Mouse (Mus musculus) ES-Bruce4 (cell line): ENCODE measurements around the gene Rxrg. TPM values are rescaled to one million over a fixed set of nuclear protein-coding genes. Genes with fewer than 3 reads are reported as not detected.
A peak's percentile ranks its signal among the peaks of the same experiment; 100 is the strongest.

Experiments
- H3K27ac ChIP-seq: 2 replicates; pipeline ENCODE4 v1.5.1; 2012; ENCODE audit warnings: low read length, inconsistent platforms; ENCODE audit not compliant: insufficient read depth
- H3K27me3 ChIP-seq: 2 replicates; pipeline ENCODE4 v1.6.1; 2012; ENCODE audit warnings: mild to moderate bottlenecking, low read length, inconsistent platforms; ENCODE audit not compliant: control insufficient read depth, poor library complexity, insufficient read depth, severe bottlenecking
- H3K36me3 ChIP-seq: 2 replicates; pipeline ENCODE4 v1.6.1; 2012; ENCODE audit warnings: inconsistent platforms, mild to moderate bottlenecking, low read length, moderate library complexity; ENCODE audit not compliant: control insufficient read depth, poor library complexity, insufficient read depth, severe bottlenecking
- H3K4me1 ChIP-seq: one replicate; pipeline ENCODE4 v1.8.1; 2011; ENCODE audit warnings: low read length; ENCODE audit not compliant: control insufficient read depth, insufficient read depth
- H3K4me3 ChIP-seq: 2 replicates; pipeline ENCODE4 v1.5.1; 2011; ENCODE audit warnings: low read depth, mild to moderate bottlenecking, low read length
- H3K9ac ChIP-seq: 2 replicates; pipeline ENCODE4 v1.6.1; 2012; ENCODE audit warnings: low read depth, mild to moderate bottlenecking, inconsistent platforms; ENCODE audit not compliant: poor library complexity, severe bottlenecking
- H3K9me3 ChIP-seq: replicated peaks from 2 replicates; pipeline ENCODE4 v1.6.1; 2012; ENCODE audit warnings: mild to moderate bottlenecking, low read length, inconsistent platforms; ENCODE audit not compliant: control insufficient read depth, poor library complexity, insufficient read depth, severe bottlenecking
- CTCF ChIP-seq: IDR thresholded peaks from one replicate; pipeline ENCODE4 v1.8.1; 2011; ENCODE audit warnings: low read depth, low read length
- EP300 ChIP-seq: IDR thresholded peaks from 2 replicates; pipeline ENCODE4 v1.6.1; 2011; ENCODE audit warnings: low read depth, low read length; ENCODE audit not compliant: insufficient read depth
- POLR2A ChIP-seq: IDR thresholded peaks from one replicate; pipeline ENCODE4 v1.8.1; 2011; ENCODE audit warnings: low read length; ENCODE audit not compliant: insufficient read depth
- polyA plus RNA-seq: library from polyadenylated mRNA; stranded (reverse); fragments of >200 nt; gene quantifications from 2 replicates; pipeline ENCODE4 v1.2.4, GENCODE M21; 2011; ENCODE audit warnings: low read depth; ENCODE audit not compliant: missing spikeins, insufficient read depth, insufficient read length

The Rxrg gene
- polyA plus RNA-seq, 1 experiment = not detected

DNA sequence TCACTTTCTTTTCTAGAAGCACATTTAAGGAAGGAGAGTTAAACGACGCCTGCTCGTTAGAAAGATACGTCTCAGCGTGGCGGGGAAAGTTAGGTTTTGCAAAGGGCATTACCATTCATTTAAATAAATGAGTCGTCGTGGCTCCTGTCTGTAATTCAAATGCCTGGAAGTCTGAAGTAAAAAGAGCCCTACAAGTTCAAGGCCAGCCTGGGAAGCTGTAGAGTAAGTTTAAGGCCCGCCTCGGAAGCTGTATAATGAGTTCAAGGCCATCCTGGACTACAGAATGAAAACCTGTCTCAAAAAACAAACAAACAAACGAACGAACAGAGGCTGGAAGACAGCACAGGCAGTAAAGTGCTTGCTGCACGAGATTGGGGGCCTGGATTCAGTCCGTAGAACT lies 18.9 kb downstream of the Rxrg start:
- no peak overlapping the region for H3K27ac ChIP-seq
- no peaks in the 10 kb centered on the region for H3K36me3 ChIP-seq
- no peaks in the 10 kb centered on the region for H3K4me1 ChIP-seq
- TF ChIP-seq CTCF = no peak
- no peak for TF ChIP-seq POLR2A
- TF ChIP-seq EP300 = no peak
- H3K9ac ChIP-seq = no peak overlapping the region
- H3K9me3 ChIP-seq = no peaks in the 10 kb centered on the region
- H3K27me3 ChIP-seq = no peaks in the 10 kb centered on the region
- H3K4me3 ChIP-seq = no peak overlapping the region

DNA sequence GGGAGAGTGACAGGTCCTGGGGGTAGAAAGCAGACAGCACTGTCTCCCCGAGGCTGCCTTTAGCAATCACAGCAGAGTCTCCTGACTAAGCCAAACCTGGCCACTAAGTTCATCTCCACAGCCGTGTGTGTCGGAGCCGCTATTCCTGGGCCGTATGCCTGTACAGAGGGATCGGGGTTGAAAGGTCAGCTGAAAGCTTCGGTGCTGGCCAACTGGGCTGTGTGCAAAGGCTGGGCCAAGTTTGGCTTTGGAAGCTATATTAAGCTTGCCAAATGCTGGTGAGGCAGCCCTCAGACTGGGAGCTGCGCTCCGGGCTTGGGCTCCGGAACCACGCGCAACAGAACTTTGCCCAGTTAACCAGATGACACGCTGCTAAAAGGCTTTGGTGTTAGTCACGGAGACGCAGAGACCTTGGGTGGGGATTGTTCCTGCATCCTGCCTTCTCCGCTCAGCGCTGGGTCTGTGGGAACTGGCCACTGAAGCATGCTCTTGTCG lies 19.9 kb downstream of the Rxrg start:
- Histone ChIP-seq H3K27ac (no peak overlapping the region), H3K9ac (no peak overlapping the region), H3K4me3 (no peak overlapping the region), H3K27me3 (no peaks in the 10 kb centered on the region), H3K4me1 (no peaks in the 10 kb centered on the region), H3K36me3 (no peaks in the 10 kb centered on the region), H3K9me3 (no peaks in the 10 kb centered on the region)
- no peak for TF ChIP-seq CTCF
- no peak for TF ChIP-seq POLR2A
- TF ChIP-seq EP300 = no peak

DNA sequence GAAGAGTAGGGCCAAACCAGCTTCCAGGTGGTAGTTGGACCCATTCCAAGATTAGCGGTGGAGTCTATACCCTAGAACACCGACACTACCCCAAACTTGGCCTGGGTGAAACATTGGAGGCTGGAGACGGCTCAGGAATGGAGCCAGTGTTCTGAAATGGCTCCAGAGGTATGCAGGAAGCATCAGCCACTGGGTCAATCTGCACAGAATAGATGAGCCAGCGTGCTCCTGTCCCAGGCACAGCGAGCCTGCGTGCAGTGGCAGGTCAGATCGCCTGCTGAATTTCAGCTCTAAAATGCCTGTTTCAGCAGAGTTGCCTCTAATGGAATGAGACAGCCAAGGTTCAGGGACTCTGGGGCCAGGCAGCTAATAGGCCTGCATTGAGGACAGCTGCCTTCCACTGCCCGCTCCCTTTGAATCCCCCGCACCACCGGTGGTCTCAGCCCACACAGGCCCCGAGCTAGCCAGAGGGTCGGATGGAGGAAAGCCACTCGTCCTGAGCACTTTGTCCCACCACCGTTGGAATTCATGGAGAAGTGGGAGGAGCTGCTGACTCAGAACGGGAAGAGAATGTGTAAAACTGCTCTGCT lies 22.1 kb downstream of the Rxrg start:
- Histone ChIP-seq H3K36me3 (no peaks in the 10 kb centered on the region), H3K9ac (no peak overlapping the region), H3K27ac (no peak overlapping the region), H3K9me3 (no peaks in the 10 kb centered on the region), H3K27me3 (no peaks in the 10 kb centered on the region), H3K4me3 (peak overlapping the region; percentile 23), H3K4me1 (no peaks in the 10 kb centered on the region)
- TF ChIP-seq EP300 (no peak), CTCF (no peak), POLR2A (no peak)

DNA sequence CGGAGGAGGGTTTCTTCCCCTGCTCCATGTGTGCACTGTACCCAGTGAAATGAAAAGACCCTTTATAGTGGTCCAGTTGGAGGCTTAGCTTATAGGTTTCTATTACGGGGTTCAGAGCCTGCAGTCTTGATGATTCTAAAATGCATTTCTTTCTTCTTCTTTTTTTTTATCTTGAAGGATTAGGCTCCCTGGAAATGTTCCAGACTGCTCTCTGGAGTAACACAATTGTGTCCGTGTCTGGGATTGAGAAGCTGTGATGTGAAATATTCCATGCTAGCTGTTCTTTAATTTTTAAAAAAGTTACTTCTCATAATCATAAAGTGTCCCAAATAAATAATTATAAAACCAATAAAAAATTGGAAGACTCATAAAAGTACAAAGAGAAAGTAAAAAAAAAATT lies 26.9 kb downstream of the Rxrg start:
- Histone ChIP-seq H3K27me3 (no peaks in the 10 kb centered on the region), H3K9ac (no peak overlapping the region), H3K4me1 (no peaks in the 10 kb centered on the region), H3K4me3 (no peak overlapping the region), H3K27ac (no peak overlapping the region), H3K9me3 (no peaks in the 10 kb centered on the region), H3K36me3 (no peaks in the 10 kb centered on the region)
- TF ChIP-seq EP300 = no peak
- TF ChIP-seq CTCF = no peak
- TF ChIP-seq POLR2A = no peak

DNA sequence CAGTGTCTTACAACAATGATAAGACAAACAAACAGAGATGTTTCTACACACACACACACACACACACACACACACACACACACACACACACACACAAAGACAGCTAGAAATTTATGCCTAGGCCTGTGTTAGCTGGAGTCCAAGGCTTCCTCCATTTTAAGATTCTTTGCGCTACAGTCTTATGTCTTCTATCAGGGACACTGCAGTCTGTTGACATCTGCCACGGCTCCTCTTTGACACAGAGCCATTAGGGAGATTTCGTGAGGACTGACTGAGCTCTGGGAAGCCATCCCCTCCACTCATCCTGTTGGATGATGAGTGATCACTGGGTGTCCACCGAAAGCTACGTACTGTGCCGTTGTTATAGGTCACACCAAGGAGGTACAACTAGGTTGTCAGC lies 33.6 kb downstream of the Rxrg start:
- Histone ChIP-seq H3K9ac (no peak overlapping the region), H3K27ac (no peak overlapping the region), H3K36me3 (no peaks in the 10 kb centered on the region), H3K4me1 (peaks cover 2% of the 10 kb centered on the region), H3K27me3 (no peaks in the 10 kb centered on the region), H3K9me3 (no peaks in the 10 kb centered on the region), H3K4me3 (no peak overlapping the region)
- no peak for TF ChIP-seq EP300
- no peak for TF ChIP-seq CTCF
- TF ChIP-seq POLR2A = no peak

DNA sequence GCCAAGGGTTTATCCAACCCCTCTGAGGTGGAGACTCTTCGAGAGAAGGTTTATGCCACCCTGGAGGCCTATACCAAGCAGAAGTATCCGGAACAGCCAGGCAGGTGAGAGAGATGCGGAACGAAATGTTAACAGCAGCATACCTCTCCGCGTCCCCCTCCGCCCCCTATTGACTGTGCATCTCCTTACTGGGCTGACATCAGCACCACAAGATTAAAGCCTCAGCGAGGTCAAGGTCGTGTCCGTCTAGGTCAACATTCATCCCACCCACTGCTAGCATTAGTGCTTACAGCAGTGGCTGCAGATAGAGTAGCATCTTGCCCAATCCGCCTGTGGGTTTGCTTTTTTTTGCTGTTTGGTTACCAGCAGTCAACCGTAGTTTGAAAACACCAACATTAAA lies 37.5 kb downstream of the Rxrg start:
- Histone ChIP-seq H3K27me3 (no peaks in the 10 kb centered on the region), H3K27ac (no peak overlapping the region), H3K9me3 (no peaks in the 10 kb centered on the region), H3K4me1 (peaks cover 2% of the 10 kb centered on the region), H3K36me3 (no peaks in the 10 kb centered on the region), H3K9ac (no peak overlapping the region), H3K4me3 (no peak overlapping the region)
- peak; percentile 44 for TF ChIP-seq CTCF
- peak; percentile 70; the same call in 1 of the 2 replicates for TF ChIP-seq EP300
- TF ChIP-seq POLR2A = no peak
